Mouse (Mus musculus) limb, embryonic 12.5 days (tissue): Measurements from ENCODE around the gene Ttc16. TPM values are rescaled to one million over a fixed set of nuclear protein-coding genes. Genes with fewer than 3 reads are reported as not detected.

ENCODE experiments used
- ATAC-seq: fragments of 200-750 bp; cut with Nextera tagmentation; 2 replicates; pipeline ENCODE4 v1.8.0; 2017; ENCODE audit warnings: low read depth, moderate TSS enrichment; ENCODE audit not compliant: insufficient number of reproducible peaks, insufficient read depth, low FRiP score, low TSS enrichment
- H3K27ac ChIP-seq: fragments of 300-500 bp; sonication (generic); 2 replicates; pipeline ENCODE4 v1.5.1; 2016; ENCODE audit warnings: mild to moderate bottlenecking, moderate library complexity
- H3K27me3 ChIP-seq: fragments of 300-500 bp; sonication (generic); 2 replicates; pipeline ENCODE4 v1.6.1; 2016; ENCODE audit warnings: mild to moderate bottlenecking, moderate library complexity
- H3K36me3 ChIP-seq: fragments of 300-500 bp; sonication (generic); 2 replicates; pipeline ENCODE4 v1.6.1; 2016; ENCODE audit warnings: mild to moderate bottlenecking, moderate library complexity
- H3K4me1 ChIP-seq: fragments of 300-500 bp; sonication (generic); replicated peaks from 2 replicates; pipeline ENCODE4 v1.6.1; 2016
- H3K4me2 ChIP-seq: fragments of 300-500 bp; sonication (generic); 2 replicates; pipeline ENCODE4 v1.6.1; 2016; ENCODE audit warnings: mild to moderate bottlenecking, moderate library complexity
- H3K4me3 ChIP-seq: fragments of 300-500 bp; sonication (generic); replicated peaks from 2 replicates; pipeline ENCODE4 v1.5.1; 2016; ENCODE audit warnings: mild to moderate bottlenecking
- H3K9ac ChIP-seq: fragments of 300-500 bp; sonication (generic); replicated peaks from 2 replicates; pipeline ENCODE4 v1.6.1; 2016; ENCODE audit warnings: mild to moderate bottlenecking, moderate library complexity
- H3K9me3 ChIP-seq: fragments of 300-500 bp; sonication (generic); 2 replicates; pipeline ENCODE4 v1.6.1; 2016; ENCODE audit warnings: mild to moderate bottlenecking, moderate library complexity
- WGBS: fragments of 180-500 bp; shearing (Covaris S2); methylation state at CpG from one replicate; pipeline ENCODE4 v1.1.7; 2016; 5-methylcytosine and 5-hydroxymethylcytosine counted together
- polyA plus RNA-seq: library from polyadenylated mRNA; unstranded; fragments of >200 nt; fragmentation: Nextera tagmentation; extraction: Ambion mirVana; gene quantifications from 2 replicates; pipeline ENCODE4 v1.2.1, GENCODE M21; 2016

Gene Ttc16
- polyA plus RNA-seq, 1 experiment from 2014 or later = 0.35 TPM

DNA sequence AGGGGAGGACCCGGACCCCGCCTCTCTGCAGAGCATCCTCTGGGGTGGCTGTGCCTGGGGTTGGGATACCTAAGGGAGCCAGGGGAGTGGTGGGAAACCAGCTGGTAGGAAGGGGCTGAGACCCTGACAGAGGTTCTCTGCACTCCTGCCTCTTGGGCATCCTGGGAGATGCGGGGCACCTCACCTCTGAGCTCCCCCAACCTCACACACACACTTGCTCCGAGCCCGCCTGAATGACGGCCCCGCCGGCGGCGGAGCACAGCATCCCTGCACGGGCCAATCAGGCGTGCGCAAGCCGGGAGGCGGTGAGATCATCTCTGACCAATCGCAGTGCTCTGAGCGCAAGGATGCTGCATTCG, 33.3 kb downstream of the Ttc16 start:
- Histone ChIP-seq H3K27ac (no peak overlapping the region), H3K36me3 (peaks cover 27% of the 10 kb centered on the region), H3K27me3 (peaks cover 48% of the 10 kb centered on the region), H3K9ac (no peak overlapping the region), H3K4me2 (peak overlapping the region; percentile 98), H3K4me1 (peaks cover 20% of the 10 kb centered on the region), H3K4me3 (peak overlapping the region; percentile 57), H3K9me3 (no peaks in the 10 kb centered on the region)
- peak; percentile 56 for ATAC-seq
- 2% methylated on average over 18 of the region's 18 CpGs for WGBS

DNA sequence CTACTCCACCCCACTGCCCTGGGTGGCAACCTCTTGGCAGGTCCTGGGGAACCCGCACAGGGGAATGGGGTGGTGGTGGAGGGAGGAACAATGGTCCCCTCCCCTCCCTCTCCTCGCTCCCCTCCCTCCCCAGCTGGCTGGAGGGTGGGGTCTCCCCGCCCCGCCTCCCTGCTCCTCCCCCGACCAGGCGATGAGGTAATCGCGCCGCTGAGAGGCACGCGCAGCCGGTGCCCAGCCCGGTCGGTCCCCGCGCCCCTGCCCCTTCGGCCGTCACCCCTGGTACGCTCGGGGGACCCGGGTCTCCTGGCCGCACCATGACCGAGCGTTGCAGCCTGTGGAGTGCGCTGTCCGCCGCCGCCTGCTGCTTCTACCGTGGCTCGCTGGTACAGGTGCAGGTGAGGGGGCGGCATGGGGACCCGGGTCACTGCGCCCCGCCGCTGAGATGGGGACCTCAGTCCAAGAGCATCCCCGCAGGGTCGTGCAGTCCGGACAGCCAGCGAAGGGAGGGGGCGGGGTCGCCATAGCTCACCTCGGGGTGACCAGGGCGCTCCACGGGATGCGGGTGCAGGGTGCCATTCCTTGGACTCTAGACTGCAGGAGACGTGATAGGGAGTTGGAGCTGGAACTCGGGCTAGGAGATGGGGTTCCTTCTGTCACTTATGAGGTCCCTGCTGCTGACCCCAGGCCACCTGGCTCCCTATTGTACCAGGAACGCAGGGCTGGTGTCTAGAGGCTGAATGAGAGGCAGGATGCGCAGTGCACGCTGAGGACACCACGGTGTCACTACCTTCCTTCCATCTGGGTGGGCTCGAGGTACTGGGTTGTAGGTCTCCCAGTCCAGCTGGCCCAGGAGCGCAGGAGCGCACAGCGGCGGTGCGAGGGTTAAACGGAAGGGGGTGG, 33.9 kb downstream of the Ttc16 start:
- peak; percentile 13; the same call in 1 of the 2 replicates for ATAC-seq
- Histone ChIP-seq H3K36me3 (peaks cover 21% of the 10 kb centered on the region), H3K4me2 (peak overlapping the region; percentile 98), H3K27ac (no peak overlapping the region), H3K9me3 (no peaks in the 10 kb centered on the region), H3K9ac (peak overlapping the region; percentile 53), H3K4me1 (peaks cover 20% of the 10 kb centered on the region), H3K27me3 (peaks cover 48% of the 10 kb centered on the region), H3K4me3 (peak overlapping the region; percentile 57)
- WGBS = 3% methylated on average over 52 of the region's 58 CpGs

DNA sequence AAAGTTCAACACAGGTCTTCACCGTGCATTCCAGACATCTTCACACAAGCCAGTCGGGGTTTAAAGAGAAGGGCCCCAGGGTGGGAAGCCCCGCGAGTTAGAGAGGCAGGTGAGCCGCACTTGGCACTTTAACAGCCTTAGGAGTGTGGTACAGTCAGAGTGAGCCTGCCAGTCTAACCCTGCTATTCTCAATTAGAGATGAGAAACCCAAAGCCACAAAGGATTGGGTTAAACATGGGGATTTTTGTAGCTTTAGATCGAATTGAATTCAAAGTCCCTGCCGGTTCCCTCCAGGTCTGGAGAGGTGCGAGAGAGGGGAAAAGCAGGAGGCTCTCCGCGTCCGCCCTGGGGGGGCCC, 34.5 kb downstream of the Ttc16 start, which contains the start of gene 6330409D20Rik:
6330409D20Rik (minus strand) TSS at position 101 of the 357 bp plus-strand sequence.
- Histone ChIP-seq H3K27me3 (peaks cover 48% of the 10 kb centered on the region), H3K4me2 (peak within 1 kb of the TSS; percentile 98), H3K4me1 (peaks cover 24% of the 10 kb centered on the region), H3K9me3 (no peaks in the 10 kb centered on the region), H3K9ac (peak within 1 kb of the TSS; percentile 53), H3K27ac (no peak within 1 kb of the TSS), H3K36me3 (peaks cover 15% of the 10 kb centered on the region), H3K4me3 (peak within 1 kb of the TSS; percentile 57)
- WGBS = 7% methylated on average over 11 of the region's 11 CpGs
- ATAC-seq = no peak

DNA sequence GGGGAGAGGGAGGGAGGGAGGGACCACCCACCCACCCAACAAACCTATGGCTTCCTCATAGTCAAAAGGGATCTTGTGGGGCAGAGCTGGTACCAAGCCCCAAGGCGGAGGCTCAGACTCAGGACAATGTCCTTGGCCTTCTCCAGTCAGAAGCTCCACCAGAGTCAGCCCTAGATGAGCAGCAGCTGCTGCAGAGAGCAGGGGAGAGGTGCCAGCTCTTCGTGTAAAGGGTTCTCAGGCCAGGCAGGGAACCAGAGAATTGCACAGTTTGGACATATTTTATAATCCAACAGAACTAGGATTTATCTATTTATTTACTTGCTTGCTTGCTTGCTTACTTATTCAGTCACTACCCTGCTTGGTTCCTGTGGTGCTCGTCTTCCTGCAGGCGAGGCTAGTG, 36.1 kb downstream of the Ttc16 start:
- WGBS = 62% methylated on average over 4 of the region's 4 CpGs
- H3K9me3 ChIP-seq = no peaks in the 10 kb centered on the region
- H3K27me3 ChIP-seq = peaks cover 48% of the 10 kb centered on the region
- H3K4me1 ChIP-seq = peaks cover 33% of the 10 kb centered on the region
- H3K4me2 ChIP-seq = no peak overlapping the region
- no peak overlapping the region for H3K9ac ChIP-seq
- H3K27ac ChIP-seq = no peak overlapping the region
- no peak overlapping the region for H3K4me3 ChIP-seq
- ATAC-seq = no peak
- H3K36me3 ChIP-seq = 0 out of 2 replicates have a peak, but pooled peaks cover 5% of the 10 kb centered on the region

DNA sequence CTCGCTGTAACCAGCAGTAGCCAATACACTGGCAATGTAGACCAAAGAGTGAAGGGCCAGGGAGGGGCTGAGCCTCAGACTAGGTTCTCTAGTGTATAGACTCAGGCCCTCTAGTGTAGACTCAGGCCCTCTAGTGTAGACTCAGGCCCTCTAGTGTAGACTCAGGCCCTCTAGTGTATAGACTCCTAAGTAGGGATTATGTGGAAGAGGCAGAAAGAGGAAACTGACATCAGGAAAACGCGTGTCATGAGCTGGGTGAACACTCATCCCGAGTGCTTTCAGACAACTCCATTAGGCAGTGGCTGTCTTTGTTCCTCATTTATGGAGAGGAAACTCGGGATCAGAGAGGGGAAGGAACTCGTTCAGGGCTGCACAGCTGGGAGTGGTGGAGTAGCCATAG, 38.4 kb downstream of the Ttc16 start:
- ATAC-seq = no peak
- Histone ChIP-seq H3K4me3 (no peak overlapping the region), H3K4me1 (peaks cover 32% of the 10 kb centered on the region), H3K4me2 (no peak overlapping the region), H3K27me3 (peaks cover 29% of the 10 kb centered on the region), H3K9ac (no peak overlapping the region), H3K27ac (no peak overlapping the region), H3K9me3 (no peaks in the 10 kb centered on the region), H3K36me3 (0 out of 2 replicates have a peak, but pooled peaks cover 5% of the 10 kb centered on the region)
- 53% methylated on average over 6 of the region's 6 CpGs for WGBS

DNA sequence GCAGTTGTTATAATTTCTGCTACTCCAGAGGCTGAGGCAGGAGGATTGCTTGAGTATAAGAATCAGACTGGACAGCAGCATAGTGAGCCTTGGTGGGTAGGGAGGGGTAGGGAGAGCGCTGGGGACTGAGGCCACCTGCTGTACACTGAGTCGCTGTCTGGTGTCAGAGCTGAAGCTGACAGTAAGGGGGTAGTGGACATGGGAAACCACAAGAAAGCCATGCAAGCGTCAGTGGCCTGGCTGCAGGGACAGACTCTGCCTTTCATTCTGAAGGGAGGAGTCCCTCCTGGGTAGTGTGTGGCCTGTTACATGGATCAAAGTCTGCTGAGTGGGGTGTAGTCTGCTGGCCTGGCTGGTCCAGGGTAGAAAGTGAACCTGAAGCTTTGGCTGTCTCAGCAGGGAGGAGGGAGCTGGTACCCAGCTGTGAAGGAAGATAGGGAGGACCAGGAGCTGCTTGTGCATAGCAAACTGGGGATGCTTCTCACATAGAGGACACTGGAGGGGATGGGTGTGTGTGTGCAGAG, 39.1 kb downstream of the Ttc16 start:
- 53% methylated on average over 3 of the region's 3 CpGs for WGBS
- H3K9ac ChIP-seq = 0 out of 2 replicates have a peak overlapping the region, but pooled peaks have one; percentile 18
- no peak for ATAC-seq
- 0 out of 2 replicates have a peak, but pooled peaks cover 5% of the 10 kb centered on the region for H3K36me3 ChIP-seq
- H3K4me2 ChIP-seq = no peak overlapping the region
- H3K4me3 ChIP-seq = no peak overlapping the region
- H3K4me1 ChIP-seq = peaks cover 32% of the 10 kb centered on the region
- H3K27ac ChIP-seq = 0 out of 2 replicates have a peak overlapping the region, but pooled peaks have one; percentile 23
- peaks cover 22% of the 10 kb centered on the region for H3K27me3 ChIP-seq
- no peaks in the 10 kb centered on the region for H3K9me3 ChIP-seq

DNA sequence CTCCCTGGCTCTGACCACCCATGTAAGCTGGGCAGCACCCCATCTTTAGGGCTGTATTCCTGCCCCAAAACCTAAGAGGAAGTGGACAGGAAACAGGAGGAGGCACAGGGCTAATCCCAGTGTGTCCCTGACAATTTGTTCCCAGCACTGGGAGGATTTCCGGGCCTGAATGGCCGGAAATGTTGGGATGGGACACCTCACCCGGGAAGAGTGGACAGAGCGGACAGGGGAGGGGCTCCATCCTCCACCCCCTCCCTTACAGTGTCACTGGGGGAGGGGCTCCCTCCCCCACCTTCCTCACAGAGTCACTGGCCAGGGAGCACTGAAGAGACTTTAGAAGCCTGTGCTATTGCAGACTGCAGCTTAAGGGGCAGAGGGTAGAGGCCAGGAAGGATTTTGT, 40.5 kb downstream of the Ttc16 start:
- no peak for ATAC-seq
- no peak overlapping the region for H3K9ac ChIP-seq
- peak overlapping the region; percentile 29; the same call in 1 of the 2 replicates for H3K27ac ChIP-seq
- H3K4me2 ChIP-seq = no peak overlapping the region
- peaks cover 38% of the 10 kb centered on the region for H3K4me1 ChIP-seq
- 0 out of 2 replicates have a peak, but pooled peaks cover 5% of the 10 kb centered on the region for H3K36me3 ChIP-seq
- WGBS = 60% methylated on average over 4 of the region's 4 CpGs
- H3K4me3 ChIP-seq = no peak overlapping the region
- no peaks in the 10 kb centered on the region for H3K9me3 ChIP-seq
- H3K27me3 ChIP-seq = peaks cover 8% of the 10 kb centered on the region

DNA sequence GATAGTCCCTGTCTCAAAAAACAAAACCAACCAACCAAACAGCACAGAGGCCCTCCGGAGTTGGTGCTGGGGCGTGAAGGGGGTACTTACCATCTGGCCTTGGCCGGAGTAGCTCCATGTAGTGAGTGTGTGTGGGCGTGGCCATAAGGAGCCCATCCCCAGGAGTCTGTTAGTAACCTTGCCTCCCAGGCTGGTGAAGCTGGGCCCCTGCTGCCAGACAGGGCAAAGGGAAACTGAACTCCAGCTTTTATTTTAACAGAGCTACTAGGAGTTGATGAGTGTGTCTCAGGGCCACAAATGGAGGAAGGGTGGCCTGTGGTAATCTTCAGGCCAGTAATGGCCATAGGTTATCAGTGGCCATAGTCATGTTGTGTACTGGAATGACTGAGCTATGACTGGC, 41.0 kb downstream of the Ttc16 start:
- H3K4me1 ChIP-seq = peaks cover 43% of the 10 kb centered on the region
- 39% methylated on average over 4 of the region's 4 CpGs for WGBS
- H3K9me3 ChIP-seq = no peaks in the 10 kb centered on the region
- H3K36me3 ChIP-seq = 0 out of 2 replicates have a peak, but pooled peaks cover 5% of the 10 kb centered on the region
- peaks cover 3% of the 10 kb centered on the region for H3K27me3 ChIP-seq
- no peak overlapping the region for H3K9ac ChIP-seq
- ATAC-seq = no peak
- no peak overlapping the region for H3K4me2 ChIP-seq
- H3K4me3 ChIP-seq = no peak overlapping the region
- H3K27ac ChIP-seq = peak overlapping the region; percentile 29; the same call in 1 of the 2 replicates

DNA sequence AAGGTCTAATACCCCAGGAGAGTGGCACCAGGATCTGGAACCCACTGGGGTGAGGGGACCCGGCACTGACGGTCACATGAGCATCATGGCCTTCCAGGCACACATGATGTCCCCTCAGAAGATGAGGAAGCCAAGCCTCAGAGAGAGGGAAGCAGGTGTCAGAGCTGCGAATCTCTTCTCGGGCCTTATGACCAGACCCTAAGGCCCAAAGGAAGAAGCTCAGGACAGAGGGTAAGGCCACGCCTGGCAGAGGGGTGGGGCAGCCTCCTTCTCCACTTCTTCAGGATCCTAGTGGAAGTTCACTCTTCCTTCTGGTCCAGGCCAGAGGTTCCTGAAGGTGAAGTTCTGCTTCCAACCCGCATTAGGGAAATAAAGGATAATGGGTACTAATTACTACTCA, 42.7 kb downstream of the Ttc16 start:
- no peak for ATAC-seq
- no peak overlapping the region for H3K4me3 ChIP-seq
- no peaks in the 10 kb centered on the region for H3K9me3 ChIP-seq
- peaks cover 55% of the 10 kb centered on the region for H3K4me1 ChIP-seq
- no peak overlapping the region for H3K27ac ChIP-seq
- H3K4me2 ChIP-seq = no peak overlapping the region
- no peak overlapping the region for H3K9ac ChIP-seq
- H3K36me3 ChIP-seq = 0 out of 2 replicates have a peak, but pooled peaks cover 4% of the 10 kb centered on the region
- H3K27me3 ChIP-seq = no peaks in the 10 kb centered on the region
- 76% methylated on average over 6 of the region's 6 CpGs for WGBS

DNA sequence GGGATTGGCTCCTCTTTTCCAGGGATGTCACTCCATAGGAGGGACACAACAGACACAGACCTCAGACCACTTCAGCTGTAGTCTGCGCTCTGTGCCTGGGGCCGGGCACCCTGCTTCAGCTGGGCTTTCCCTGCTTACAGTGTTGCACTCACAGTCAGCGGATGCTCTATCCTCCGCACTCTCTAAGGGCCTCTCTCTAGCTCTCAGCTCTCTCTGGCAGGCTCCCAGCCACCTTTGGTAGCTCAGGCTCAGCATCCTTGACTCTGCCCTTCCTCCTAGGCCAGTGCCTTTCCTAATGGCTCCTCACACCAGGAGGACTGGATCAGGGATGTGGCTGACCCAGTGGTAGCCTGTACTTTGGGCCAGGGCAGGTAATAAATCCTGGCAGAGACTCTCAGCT, 43.5 kb downstream of the Ttc16 start:
- no peak for ATAC-seq
- Histone ChIP-seq H3K9ac (no peak overlapping the region), H3K4me3 (no peak overlapping the region), H3K27ac (peak overlapping the region; percentile 87), H3K36me3 (no peaks in the 10 kb centered on the region), H3K4me1 (peaks cover 57% of the 10 kb centered on the region), H3K27me3 (no peaks in the 10 kb centered on the region), H3K9me3 (no peaks in the 10 kb centered on the region), H3K4me2 (peak overlapping the region; percentile 13; the same call in 1 of the 2 replicates)
- 66% methylated on average over 4 of the region's 4 CpGs for WGBS

DNA sequence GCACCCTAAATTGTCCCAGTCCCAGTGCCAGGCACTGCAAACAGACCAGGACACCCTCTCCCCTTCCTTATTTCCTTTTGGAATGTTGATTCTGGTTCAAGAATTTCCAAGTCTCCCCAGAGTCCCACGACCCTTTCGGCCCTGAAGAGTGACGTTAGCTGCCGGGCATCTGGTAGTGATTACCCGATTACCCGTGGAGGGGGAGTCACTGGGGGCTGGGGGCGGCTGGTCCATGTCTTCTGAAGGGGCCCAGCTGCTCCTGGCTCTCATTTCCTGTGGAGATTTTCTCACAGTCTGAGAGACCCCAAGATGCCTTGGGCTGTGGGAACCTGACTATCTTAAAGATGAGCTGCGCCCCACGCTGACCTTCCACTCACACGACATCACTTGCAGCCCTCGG, 44.6 kb downstream of the Ttc16 start:
- ATAC-seq = no peak
- Histone ChIP-seq H3K27ac (peak overlapping the region; percentile 87), H3K9me3 (no peaks in the 10 kb centered on the region), H3K9ac (no peak overlapping the region; the same call in 1 of the 2 replicates), H3K4me3 (0 out of 2 replicates have a peak overlapping the region, but pooled peaks have one; percentile 3), H3K36me3 (no peaks in the 10 kb centered on the region), H3K4me1 (peaks cover 54% of the 10 kb centered on the region), H3K27me3 (no peaks in the 10 kb centered on the region), H3K4me2 (peak overlapping the region; percentile 41)
- WGBS = 7% methylated on average over 11 of the region's 11 CpGs
